Comparison of ENCODE assay signal across 11 mouse cellular contexts in the genomic region with DNA sequence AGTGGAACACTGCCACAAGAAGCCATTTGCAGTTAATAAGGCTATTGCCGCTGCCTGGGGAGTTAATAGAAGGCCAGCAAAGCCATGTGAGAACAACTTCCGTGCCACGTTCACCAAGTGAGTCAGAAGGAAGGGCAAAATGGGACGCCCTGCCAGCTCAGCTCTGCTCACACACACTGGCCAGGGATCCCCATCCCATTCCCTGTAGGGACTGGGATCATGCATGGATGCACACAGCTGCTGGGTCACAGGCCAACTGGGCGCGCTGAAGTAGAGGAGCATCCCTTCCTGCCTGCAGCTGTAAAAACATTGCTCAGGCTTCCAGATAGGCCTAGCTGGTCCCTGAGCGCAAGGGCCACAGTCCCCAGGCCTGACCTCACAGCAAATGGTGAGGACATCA.
DNase-seq lines count a peak whose midpoint lies in the region; ATAC-seq and TF ChIP-seq lines count a peak whose summit lies in the region.
"Had no signal": no experiment of that assay in that cellular context is flagged by ENCODE, and none has a peak within 500 bp of the region (broad histone marks: within the 10 kb centered on the region; RNA-seq: fewer than 3 reads in every experiment).

No protein-coding gene starts in this region.

- no peak for DNase-seq in lung, postnatal 0 days (ENCODE audit: low spot score)
- no peak for DNase-seq in lung, adult 18-20 months
- peak; percentile 69 for DNase-seq in embryo, embryonic 10 days (ENCODE audit: low spot score)
- peak; percentile 77 to 80 for DNase-seq in heart, adult 9 months (ENCODE audit: low spot score in 2 of 2)
- peak; percentile 27 for DNase-seq in mesoderm, embryonic 11.5 days (ENCODE audit: low read depth, low spot score)
- DNase-seq in adipocyte (ENCODE audit: low spot score) = no peak
- no peak for DNase-seq in urinary bladder, postnatal 4 days (ENCODE audit: low spot score in 2 of 2)
- DNase-seq in ovary, adult 18-20 months (ENCODE audit: low spot score) = no peak
- DNase-seq: forebrain, postnatal 0 days had no signal

- H3K27ac ChIP-seq in lung, postnatal 0 days (ENCODE audit: low read length) = no peak overlapping the region
- H3K27ac ChIP-seq: hindbrain, postnatal 0 days; neural tube, embryonic 13.5 days had no signal

- H3K9me3 ChIP-seq in lung, postnatal 0 days (ENCODE audit: low read length) = no peaks in the 10 kb centered on the region
- H3K9me3 ChIP-seq: neural tube, embryonic 13.5 days had no signal

- no peaks in the 10 kb centered on the region for H3K36me3 ChIP-seq in lung, postnatal 0 days (ENCODE audit: insufficient read depth, low read length)
- H3K36me3 ChIP-seq: neural tube, embryonic 13.5 days had no signal

- H3K4me2 ChIP-seq in lung, postnatal 0 days (replicated peaks; ENCODE audit: low read depth, low read length) = no peak overlapping the region
- H3K4me2 ChIP-seq: neural tube, embryonic 13.5 days had no signal

- TF ChIP-seq EP300 in lung, postnatal 0 days (IDR thresholded peaks at IDR 0.05) = no peak

- H3K27me3 ChIP-seq in lung, postnatal 0 days (replicated peaks; ENCODE audit: insufficient read depth, low read length) = no peaks in the 10 kb centered on the region
- H3K27me3 ChIP-seq: neural tube, embryonic 13.5 days had no signal

- H3K9ac ChIP-seq in lung, postnatal 0 days (replicated peaks; ENCODE audit: low read depth) = no peak overlapping the region
- H3K9ac ChIP-seq: forebrain, postnatal 0 days; neural tube, embryonic 13.5 days had no signal

- peak; percentile 17; the same call in 1 of the 2 replicates for ATAC-seq in lung, postnatal 0 days
- ATAC-seq: forebrain, postnatal 0 days; hindbrain, postnatal 0 days had no signal

- no peak overlapping the region for H3K4me3 ChIP-seq in lung, postnatal 0 days (ENCODE audit: low read depth, low read length)
- H3K4me3 ChIP-seq: neural tube, embryonic 13.5 days had no signal

- no peak for TF ChIP-seq CTCF in lung, postnatal 0 days (IDR thresholded peaks at IDR 0.05)

- 67% methylated on average over 7 of the region's 7 CpGs for WGBS in lung, postnatal 0 days

- H3K4me1 ChIP-seq in lung, postnatal 0 days (ENCODE audit: insufficient read depth, low read depth, low read length) = no peaks in the 10 kb centered on the region

Comparison
In these comparisons a context has a peak if more than half of its experiments do, and no peak if none do; other contexts are left out.
1. DNase-seq: peak in embryo, embryonic 10 days (single experiment), heart, adult 9 months (2 of 2) and mesoderm, embryonic 11.5 days (single experiment); none in lung, postnatal 0 days (single experiment), lung, adult 18-20 months (0 of 2), adipocyte (single experiment), urinary bladder, postnatal 4 days (0 of 2) and ovary, adult 18-20 months (single experiment).